Mouse (Mus musculus): ENCODE data around the gene Map3k5. TPM values are rescaled to one million over a fixed set of nuclear protein-coding genes. Genes with fewer than 3 reads are reported as not detected.

Gene Map3k5
- polyA plus RNA-seq, 1 experiment from 2014 or later = 2.2 TPM

GRCm38 (mm10) chr10:20149121-20149834 lies 215.0 kb downstream of the Map3k5 start:
- H3K9me3 ChIP-seq (replicated peaks; ENCODE audit: low read length) = no peaks in the 10 kb centered on the region
- no peak for TF ChIP-seq CTCF (IDR thresholded peaks at IDR 0.05; ENCODE audit: low read depth)
- H3K36me3 ChIP-seq (ENCODE audit: insufficient read depth, low read length) = no peaks in the 10 kb centered on the region
- H3K27me3 ChIP-seq (ENCODE audit: insufficient read depth, low read length) = no peaks in the 10 kb centered on the region
- peak; percentile 49 for DNase-seq (ENCODE audit: low spot score)
- no peaks in the 10 kb centered on the region for H3K4me1 ChIP-seq (replicated peaks; ENCODE audit: insufficient read depth, low read length)
- H3K4me3 ChIP-seq (replicated peaks; ENCODE audit: low read depth, low read length) = peak overlapping the region; percentile 89
- peak overlapping the region; percentile 91 for H3K9ac ChIP-seq (ENCODE audit: low read depth, low read length)
- peak overlapping the region; percentile 87 for H3K27ac ChIP-seq
- 1% methylated on average over 63 of the region's 74 CpGs for WGBS
- H3K4me2 ChIP-seq (ENCODE audit: low read length) = peak overlapping the region; percentile 86
- peak; percentile 68 for ATAC-seq (replicated peaks; ENCODE audit: low FRiP score, low read depth)

- Histone ChIP-seq H3K36me3 (ENCODE audit: insufficient read depth, low read length) (no peaks in the 10 kb centered on the region), H3K27ac (peak overlapping the region; percentile 87; the same call in 1 of the 2 replicates), H3K27me3 (ENCODE audit: insufficient read depth, low read length) (no peaks in the 10 kb centered on the region), H3K9me3 (replicated peaks; ENCODE audit: low read length) (no peaks in the 10 kb centered on the region), H3K4me2 (ENCODE audit: low read length) (peak overlapping the region; percentile 86), H3K9ac (ENCODE audit: low read depth, low read length) (peak overlapping the region; percentile 91), H3K4me3 (replicated peaks; ENCODE audit: low read depth, low read length) (peak overlapping the region; percentile 89), H3K4me1 (replicated peaks; ENCODE audit: insufficient read depth, low read length) (no peaks in the 10 kb centered on the region)
- DNase-seq (ENCODE audit: low spot score) (peak; percentile 24), ATAC-seq (replicated peaks; ENCODE audit: low FRiP score, low read depth) (no peak)
- no peak for TF ChIP-seq CTCF (IDR thresholded peaks at IDR 0.05; ENCODE audit: low read depth)
- WGBS = under 1% methylated on average over 13 of the region's 13 CpGs
Measured at GRCm38 (mm10) chr10:20149835-20150355, 215.6 kb downstream of the Map3k5 start.

GRCm38 (mm10) chr10:20152131-20152530 lies 217.9 kb downstream of the Map3k5 start:
- TF ChIP-seq CTCF (IDR thresholded peaks at IDR 0.05; ENCODE audit: low read depth) = peak; percentile 65
- no peaks in the 10 kb centered on the region for H3K4me1 ChIP-seq (replicated peaks; ENCODE audit: insufficient read depth, low read length)
- peak; percentile 67 for DNase-seq (ENCODE audit: low spot score)
- H3K9ac ChIP-seq (ENCODE audit: low read depth, low read length) = no peak overlapping the region
- WGBS = 92% methylated on average over 1 of the region's 1 CpGs
- no peak for ATAC-seq (replicated peaks; ENCODE audit: low FRiP score, low read depth)
- no peak overlapping the region for H3K4me2 ChIP-seq (ENCODE audit: low read length)
- H3K36me3 ChIP-seq (ENCODE audit: insufficient read depth, low read length) = no peaks in the 10 kb centered on the region
- no peaks in the 10 kb centered on the region for H3K27me3 ChIP-seq (ENCODE audit: insufficient read depth, low read length)
- no peak overlapping the region for H3K4me3 ChIP-seq (replicated peaks; ENCODE audit: low read depth, low read length)
- H3K27ac ChIP-seq = no peak overlapping the region
- no peaks in the 10 kb centered on the region for H3K9me3 ChIP-seq (replicated peaks; ENCODE audit: low read length)

GRCm38 (mm10) chr10:20153507-20153906 lies 219.2 kb downstream of the Map3k5 start:
- no peaks in the 10 kb centered on the region for H3K4me1 ChIP-seq (replicated peaks; ENCODE audit: insufficient read depth, low read length)
- no peak overlapping the region for H3K4me2 ChIP-seq (ENCODE audit: low read length)
- no peaks in the 10 kb centered on the region for H3K27me3 ChIP-seq (ENCODE audit: insufficient read depth, low read length)
- H3K9me3 ChIP-seq (replicated peaks; ENCODE audit: low read length) = no peaks in the 10 kb centered on the region
- no peak for DNase-seq (ENCODE audit: low spot score)
- H3K27ac ChIP-seq = no peak overlapping the region
- H3K4me3 ChIP-seq (replicated peaks; ENCODE audit: low read depth, low read length) = no peak overlapping the region
- no peak overlapping the region for H3K9ac ChIP-seq (ENCODE audit: low read depth, low read length)
- 57% methylated on average over 2 of the region's 2 CpGs for WGBS
- no peaks in the 10 kb centered on the region for H3K36me3 ChIP-seq (ENCODE audit: insufficient read depth, low read length)
- no peak for ATAC-seq (replicated peaks; ENCODE audit: low FRiP score, low read depth)
- TF ChIP-seq CTCF (IDR thresholded peaks at IDR 0.05; ENCODE audit: low read depth) = no peak

- no peak for ATAC-seq (replicated peaks; ENCODE audit: low FRiP score, low read depth)
- H3K4me1 ChIP-seq (replicated peaks; ENCODE audit: insufficient read depth, low read length) = no peaks in the 10 kb centered on the region
- H3K36me3 ChIP-seq (ENCODE audit: insufficient read depth, low read length) = no peaks in the 10 kb centered on the region
- H3K9me3 ChIP-seq (replicated peaks; ENCODE audit: low read length) = no peaks in the 10 kb centered on the region
- no peak overlapping the region for H3K4me3 ChIP-seq (replicated peaks; ENCODE audit: low read depth, low read length)
- no peaks in the 10 kb centered on the region for H3K27me3 ChIP-seq (ENCODE audit: insufficient read depth, low read length)
- no peak for DNase-seq (ENCODE audit: low spot score)
- H3K4me2 ChIP-seq (ENCODE audit: low read length) = no peak overlapping the region
- 86% methylated on average over 7 of the region's 7 CpGs for WGBS
- no peak for TF ChIP-seq CTCF (IDR thresholded peaks at IDR 0.05; ENCODE audit: low read depth)
- no peak overlapping the region for H3K27ac ChIP-seq
- no peak overlapping the region for H3K9ac ChIP-seq (ENCODE audit: low read depth, low read length)
Measured at GRCm38 (mm10) chr10:20155401-20155800, 221.1 kb downstream of the Map3k5 start.

GRCm38 (mm10) chr10:20157021-20157726 lies 222.9 kb downstream of the Map3k5 start:
- no peak overlapping the region for H3K4me2 ChIP-seq (ENCODE audit: low read length)
- no peaks in the 10 kb centered on the region for H3K36me3 ChIP-seq (ENCODE audit: insufficient read depth, low read length)
- ATAC-seq (replicated peaks; ENCODE audit: low FRiP score, low read depth) (no peak), DNase-seq (ENCODE audit: low spot score) (no peak)
- TF ChIP-seq CTCF (IDR thresholded peaks at IDR 0.05; ENCODE audit: low read depth) = no peak
- H3K27ac ChIP-seq = no peak overlapping the region
- H3K27me3 ChIP-seq (ENCODE audit: insufficient read depth, low read length) = no peaks in the 10 kb centered on the region
- no peaks in the 10 kb centered on the region for H3K9me3 ChIP-seq (replicated peaks; ENCODE audit: low read length)
- no peak overlapping the region for H3K4me3 ChIP-seq (replicated peaks; ENCODE audit: low read depth, low read length)
- no peak overlapping the region for H3K9ac ChIP-seq (ENCODE audit: low read depth, low read length)
- 84% methylated on average over 8 of the region's 8 CpGs for WGBS
- no peaks in the 10 kb centered on the region for H3K4me1 ChIP-seq (replicated peaks; ENCODE audit: insufficient read depth, low read length)

Measured in kidney, postnatal 0 days (tissue).